Mouse (Mus musculus) right cerebral cortex, postnatal 36 days (tissue): Measurements from ENCODE around the gene Epha2.
A peak's percentile ranks its signal among the peaks of the same experiment; 100 is the strongest.

Source experiments
- DNase-seq, 2 experiments: peaks; one replicate each; pipeline ENCODE4 v3.0.0; 2022; ENCODE audit warnings: low spot score in 2 of 2, mixed read lengths in 1 of 2

The Epha2 gene

DNA sequence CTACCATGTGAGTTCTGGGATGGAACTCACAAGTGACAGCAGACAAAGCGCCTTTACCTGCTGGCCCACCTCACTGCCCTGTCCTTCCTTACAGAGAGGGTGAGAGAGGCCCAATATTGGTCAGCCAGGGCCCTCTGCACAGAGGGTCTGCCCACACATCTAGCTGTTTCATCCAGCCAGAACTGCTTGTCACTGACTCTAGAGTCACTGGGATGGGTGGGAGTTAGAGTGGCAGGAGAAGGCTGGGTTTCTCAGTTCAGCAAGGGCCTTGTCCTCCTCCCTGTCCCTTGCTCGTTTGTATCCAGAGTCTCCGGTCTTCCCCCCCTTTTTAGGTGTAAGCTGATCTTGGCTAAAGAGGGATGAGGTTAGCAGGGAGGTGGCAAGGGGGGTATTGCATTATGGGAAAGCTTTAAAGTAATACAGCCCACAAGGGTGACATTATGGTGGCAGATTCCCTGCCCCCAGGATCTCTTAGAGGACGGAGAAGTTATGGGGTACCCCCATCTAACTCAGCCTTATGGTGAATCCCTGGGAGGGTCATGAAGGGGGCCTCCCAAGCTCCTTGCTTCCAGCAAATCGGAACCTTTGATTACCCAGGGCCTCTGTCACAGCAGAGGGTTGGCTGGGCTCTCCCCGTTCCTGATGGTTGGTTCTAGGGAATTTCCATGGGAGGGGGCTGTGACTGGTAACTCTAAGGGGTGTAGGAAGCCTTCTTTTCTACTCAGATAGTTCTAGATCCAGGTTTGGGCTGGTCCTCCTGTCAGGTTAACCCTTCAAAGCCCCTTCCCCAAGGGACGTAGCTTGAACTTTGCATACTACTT, 2.6 kb downstream of the Epha2 start:
- no peak for DNase-seq

DNA sequence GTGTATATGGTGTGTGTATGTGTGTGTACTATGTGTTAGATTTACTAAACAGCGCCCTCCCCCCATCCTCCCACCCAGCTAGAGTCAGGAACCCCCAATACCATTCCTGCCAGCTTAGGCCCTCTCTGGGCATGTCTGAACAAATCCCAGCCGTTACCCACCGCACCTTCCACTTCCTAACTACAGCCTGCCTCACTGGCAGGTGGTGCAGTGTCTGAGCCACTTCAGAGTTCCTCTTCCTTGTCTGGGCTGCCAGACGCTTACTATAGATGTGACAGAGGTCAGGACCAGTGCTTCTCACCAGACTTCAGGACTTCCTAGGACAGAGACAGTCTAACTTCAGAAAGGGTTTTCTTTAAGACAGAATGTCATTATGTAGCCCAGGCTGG, 3.2 kb downstream of the Epha2 start:
- DNase-seq = peak in 1 of 2 experiments; percentile 10

DNA sequence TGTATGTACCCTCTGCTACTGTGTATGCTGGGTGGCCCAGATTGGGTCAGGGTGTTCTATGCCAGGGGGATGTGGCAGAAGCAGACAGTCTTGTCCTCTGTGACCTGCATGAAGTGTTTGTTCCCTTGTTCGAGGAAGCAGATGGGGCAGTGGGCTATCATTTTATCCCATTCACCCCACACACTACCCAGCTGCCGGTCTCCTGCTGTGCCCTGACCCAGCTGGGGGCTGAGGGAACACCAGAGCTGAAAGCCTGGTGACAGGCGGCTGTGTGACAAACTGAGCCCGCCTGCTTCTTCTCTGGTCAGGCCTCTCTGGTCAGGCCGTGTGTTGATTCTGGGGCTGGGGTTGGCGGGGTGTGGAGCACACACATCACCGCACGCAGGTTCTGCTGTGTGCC, 5.0 kb downstream of the Epha2 start:
- no peak for DNase-seq

DNA sequence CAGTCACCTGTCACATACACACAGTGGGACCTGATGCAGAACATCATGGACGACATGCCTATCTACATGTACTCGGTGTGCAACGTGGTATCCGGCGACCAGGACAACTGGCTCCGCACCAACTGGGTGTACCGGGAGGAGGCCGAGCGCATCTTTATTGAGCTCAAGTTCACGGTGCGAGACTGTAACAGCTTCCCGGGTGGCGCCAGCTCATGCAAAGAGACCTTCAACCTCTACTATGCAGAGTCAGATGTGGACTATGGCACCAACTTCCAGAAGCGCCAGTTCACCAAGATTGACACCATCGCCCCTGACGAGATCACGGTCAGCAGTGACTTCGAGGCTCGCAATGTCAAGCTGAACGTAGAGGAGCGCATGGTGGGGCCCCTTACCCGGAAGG, 7.3 kb downstream of the Epha2 start:
- no peak for DNase-seq

DNA sequence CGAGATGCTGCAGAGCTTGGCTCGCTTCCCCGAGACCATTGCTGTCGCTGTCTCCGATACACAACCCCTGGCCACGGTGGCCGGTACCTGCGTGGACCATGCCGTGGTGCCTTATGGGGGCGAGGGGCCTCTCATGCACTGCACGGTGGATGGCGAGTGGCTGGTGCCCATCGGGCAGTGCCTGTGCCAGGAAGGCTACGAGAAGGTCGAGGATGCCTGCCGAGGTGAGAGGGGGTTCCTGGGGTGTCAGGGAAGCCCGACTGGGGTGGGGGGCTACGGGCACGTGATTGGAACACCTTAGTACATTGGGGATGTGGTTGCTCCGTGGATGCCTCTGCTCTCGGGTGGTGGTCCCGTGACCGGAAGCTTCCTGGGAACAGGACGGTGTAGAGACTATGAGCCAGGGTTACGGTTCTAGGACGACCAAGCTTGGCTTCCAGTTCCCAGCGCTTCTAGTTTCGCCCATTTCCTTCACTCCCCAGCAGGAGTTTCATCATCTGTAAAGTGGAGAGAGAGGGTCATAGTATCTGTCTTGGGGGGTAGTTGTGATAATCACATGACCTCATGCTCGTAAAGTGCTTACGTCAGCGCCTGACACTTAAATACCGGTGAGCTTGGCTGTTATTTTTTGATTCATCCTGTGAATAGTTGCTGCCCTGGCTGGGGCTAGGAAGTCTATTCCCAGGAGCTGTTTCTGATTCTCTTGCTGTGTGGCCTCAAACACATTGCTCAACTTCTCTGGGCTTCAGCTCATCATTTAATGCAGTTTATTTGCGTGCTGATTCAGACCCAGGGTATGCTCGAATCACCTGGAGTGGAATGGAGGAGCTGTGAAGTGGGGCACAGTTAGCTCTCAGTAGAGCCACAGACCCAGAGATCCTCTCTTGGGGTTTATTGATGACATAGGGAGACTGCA, 8.1 kb downstream of the Epha2 start:
- no peak for DNase-seq

DNA sequence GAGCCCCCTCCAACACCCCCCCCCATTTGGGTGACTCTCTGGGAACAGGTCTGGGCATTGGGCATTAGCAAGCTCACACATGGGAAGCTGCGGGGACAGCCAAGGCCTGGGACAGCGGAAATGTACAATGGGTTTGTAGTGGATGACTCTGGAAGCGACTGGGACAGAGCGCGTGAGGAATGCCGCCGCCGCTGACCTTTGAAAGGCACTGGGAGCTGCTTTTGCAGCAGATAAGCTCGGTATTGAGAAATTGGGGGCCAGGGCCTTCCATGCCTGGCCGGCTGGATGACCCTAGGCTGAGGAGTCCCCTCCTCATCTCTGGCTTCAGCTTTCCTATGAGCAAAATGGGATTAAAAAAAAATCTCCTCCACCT, 8.7 kb downstream of the Epha2 start:
- no peak for DNase-seq

DNA sequence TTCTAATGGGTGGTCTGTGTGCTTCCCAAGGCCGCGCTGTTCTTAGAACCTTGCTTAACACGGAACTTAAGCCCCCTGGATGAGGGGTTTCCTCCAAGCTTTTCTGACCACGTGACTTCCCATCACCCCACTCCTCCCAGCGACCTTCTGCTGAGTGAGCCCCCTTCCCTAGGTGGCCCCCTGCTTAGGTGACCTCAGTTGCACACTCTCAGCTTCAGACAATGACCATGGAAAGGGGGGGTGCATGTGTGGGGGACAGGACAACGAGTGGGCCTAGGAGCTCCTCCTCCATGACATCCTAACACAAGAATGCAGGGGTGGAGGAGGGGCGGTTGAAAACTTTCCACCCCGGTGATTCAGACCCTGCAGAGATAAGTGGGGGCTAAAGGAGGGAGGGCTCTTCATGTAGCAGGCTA, 9.2 kb downstream of the Epha2 start:
- no peak for DNase-seq

DNA sequence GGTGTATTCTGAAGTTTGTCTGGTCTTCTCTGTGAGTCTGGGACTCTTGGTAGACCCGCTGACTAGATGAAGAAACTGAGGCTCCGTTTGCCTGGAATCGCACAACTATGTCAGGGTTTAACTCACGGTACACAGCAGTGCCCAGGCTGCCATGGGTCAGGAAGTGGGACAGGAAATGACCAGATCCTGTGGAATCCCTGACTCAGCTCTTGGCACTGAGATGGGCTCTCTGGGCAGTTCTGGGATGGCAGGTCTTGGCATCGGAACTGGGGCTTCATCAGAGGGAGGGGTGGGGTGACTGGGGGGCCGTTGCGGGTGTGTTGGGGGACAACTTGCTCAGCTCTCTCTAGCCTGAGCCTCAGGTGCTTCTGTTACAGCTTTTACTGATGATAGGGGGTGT, 10.0 kb downstream of the Epha2 start:
- no peak for DNase-seq

DNA sequence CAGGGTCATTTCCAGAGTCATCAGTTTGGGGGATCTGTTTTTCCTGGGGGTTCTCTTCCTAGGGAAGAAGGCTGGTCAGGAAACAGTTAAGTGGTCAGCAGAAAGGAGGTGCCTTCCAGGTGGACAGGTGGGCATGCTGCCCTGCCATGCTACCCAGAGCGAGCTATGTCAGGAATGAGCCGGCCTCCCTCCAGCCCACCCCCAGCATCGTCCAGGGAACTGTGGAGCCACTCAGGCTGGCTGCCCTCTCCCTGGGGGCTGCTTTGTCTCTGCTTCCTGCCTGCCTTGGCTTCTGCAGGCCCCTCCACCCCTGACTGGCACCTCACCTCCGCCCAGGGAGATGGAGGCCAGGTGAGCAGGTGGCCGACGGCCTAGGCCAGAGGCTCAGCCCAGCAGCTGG, 10.5 kb downstream of the Epha2 start:
- DNase-seq = no peak

DNA sequence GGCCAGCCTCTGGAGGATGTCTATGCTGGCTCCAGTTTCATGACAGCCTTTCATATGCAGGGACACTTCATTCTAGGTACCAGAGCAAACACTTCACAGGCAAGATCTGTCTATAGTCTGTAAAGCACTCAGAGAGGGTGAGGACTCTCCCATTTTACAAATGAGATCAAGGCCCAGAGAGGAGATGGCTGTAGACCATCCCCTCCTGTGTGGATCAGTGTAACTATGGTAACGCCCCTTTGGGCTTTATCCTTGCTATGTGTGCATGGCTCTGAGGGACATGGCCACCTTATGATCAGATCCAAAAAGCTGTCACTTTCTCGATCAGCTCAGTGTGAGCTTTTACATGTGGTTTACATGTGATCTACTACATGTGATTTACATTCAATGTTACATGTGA, 10.9 kb downstream of the Epha2 start:
- DNase-seq = no peak

DNA sequence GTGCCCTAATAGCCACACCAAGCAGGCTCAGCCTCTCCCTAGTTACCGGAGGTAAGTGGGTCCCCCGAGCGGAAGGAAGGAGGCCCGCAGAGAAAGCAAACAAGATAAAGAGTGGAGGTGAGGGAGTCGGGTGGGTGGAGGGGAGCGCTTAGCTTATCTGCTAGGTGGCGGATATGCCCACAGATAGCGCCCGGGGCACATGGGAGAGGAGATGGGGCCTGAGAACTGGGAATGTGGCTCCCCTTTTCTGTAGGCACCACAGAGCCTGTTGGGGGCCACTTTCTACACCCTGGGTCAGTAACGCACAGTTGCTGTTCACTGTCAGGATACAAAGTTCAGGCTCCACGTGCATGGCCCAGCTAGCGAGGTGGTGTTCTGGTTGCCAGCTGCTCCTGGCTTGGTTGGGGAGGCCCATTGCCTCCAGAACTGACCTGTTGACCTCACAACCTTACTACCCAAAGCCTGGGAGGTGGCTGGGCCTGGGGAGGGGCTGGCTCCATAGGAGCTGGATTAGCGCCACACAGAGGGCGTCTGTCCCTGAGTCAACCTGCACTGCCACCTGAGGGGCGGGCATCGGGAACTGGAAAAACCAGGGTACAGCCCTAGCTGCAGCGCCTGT, 11.6 kb downstream of the Epha2 start:
- no peak for DNase-seq

DNA sequence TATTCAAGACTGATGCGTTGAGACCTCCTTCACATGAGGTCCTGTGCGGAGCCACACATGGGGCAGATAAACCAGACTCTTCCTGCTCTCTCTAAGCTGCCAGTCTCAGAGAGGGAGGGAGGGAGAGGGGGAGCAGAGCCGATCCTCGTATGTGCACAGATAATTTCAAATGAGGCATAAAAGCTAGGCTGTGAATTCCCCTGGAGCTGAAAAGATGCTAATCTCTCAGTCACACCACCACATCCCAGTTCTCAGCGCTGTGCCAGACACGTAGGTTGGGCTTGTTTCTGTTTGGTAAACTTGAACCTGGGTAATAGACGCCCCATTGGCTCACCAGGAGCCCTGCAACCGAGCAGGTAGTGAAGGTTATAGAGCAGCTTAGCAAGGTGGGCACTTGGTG, 12.4 kb downstream of the Epha2 start:
- DNase-seq = no peak

DNA sequence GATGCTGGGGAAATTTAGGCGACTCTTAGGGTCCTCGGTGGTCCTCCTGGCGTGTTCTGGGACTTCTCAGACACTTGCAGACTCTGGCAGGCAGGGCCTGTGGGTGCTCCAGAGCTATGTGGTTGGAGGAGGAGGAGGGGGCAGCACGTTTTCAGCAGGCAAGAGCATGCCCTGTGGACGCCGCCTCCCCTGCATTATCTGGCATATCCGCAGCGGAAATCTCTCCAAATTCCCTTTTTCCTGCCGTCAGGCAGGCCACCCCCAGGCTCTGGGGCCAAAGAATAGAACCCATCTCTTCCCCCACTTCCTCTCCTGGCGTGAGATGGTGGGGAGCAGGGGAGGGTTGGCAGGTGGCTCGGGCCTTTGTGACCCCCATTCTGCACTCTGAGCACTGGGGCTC, 12.9 kb downstream of the Epha2 start:
- no peak for DNase-seq

DNA sequence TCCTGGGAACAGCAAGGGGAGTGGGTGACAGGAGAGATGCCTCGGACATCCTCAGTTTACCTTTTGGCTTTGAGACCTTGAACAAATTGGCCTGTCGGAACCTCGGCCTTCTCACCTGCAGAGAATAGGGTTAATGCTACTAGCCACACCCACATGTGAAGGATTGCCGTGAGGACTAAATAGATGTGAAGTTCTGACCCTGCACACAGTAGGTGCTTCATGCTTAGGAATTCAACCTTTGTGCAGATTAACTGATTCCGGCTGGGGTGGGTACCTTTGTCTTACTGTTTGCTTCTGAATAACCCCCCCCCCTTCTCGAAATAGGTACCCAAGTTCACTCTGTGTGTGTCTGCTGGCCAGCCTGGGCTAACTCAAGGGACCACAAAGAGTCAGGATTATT, 13.7 kb downstream of the Epha2 start:
- DNase-seq = no peak

DNA sequence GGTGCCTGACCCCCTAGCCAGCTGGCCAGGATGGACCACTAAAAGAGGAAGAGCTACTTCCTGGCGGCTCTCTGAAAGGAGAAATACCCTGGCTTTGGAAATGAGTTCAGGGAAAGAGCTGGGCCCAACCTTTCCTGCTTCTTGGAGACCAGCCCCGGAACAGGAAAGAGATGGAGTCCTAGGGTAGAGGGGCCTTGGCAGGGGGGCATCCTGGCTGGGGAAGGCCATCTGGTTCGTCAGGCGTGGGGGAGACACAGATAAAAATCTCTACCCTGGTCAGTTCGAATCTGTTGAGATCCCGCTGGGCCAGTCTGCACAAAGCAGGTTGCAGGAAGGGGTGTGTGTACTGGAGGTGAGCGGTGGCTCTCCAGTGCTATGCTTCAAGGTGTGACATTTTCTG, 15.0 kb downstream of the Epha2 start:
- no peak for DNase-seq

DNA sequence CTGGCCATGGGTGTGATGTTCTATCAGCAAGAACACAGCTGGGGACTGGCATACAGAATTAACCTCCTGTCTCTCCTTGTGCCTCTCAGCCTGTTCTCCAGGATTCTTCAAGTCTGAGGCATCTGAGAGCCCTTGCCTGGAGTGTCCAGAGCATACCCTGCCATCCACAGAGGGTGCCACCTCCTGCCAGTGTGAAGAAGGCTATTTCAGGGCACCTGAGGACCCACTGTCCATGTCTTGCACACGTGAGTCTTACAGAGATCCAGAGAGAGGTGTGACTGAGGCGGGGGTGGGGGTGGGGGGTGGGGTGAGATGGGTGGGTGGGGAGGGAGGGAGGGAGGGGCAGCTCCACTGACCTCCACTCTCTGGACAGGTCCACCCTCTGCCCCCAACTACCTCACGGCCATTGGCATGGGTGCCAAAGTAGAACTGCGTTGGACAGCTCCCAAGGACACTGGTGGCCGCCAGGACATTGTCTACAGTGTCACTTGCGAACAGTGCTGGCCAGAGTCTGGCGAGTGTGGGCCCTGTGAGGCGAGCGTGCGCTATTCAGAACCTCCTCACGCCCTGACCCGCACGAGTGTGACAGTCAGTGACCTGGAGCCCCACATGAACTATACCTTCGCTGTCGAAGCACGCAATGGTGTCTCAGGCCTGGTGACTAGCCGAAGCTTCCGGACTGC, 15.6 kb downstream of the Epha2 start:
- no peak for DNase-seq

DNA sequence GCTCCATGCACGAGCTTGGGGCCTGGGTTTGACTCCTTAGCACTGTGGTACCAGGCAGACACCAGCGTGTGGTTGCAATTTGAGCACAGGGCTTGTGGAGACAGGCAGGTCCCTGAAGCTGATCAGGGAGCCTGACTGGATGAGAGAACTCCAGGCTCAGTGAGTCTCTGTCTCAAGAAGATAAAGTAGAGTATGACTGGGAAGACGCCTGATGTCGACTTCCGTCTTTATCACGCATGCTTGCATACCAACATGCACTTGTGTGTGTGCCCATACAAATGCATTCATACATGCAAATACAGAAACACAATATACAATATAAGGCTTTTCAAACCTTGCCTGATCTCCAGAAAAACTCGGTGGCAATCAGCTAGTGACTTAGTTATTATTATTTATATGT, 16.9 kb downstream of the Epha2 start:
- no peak for DNase-seq

DNA sequence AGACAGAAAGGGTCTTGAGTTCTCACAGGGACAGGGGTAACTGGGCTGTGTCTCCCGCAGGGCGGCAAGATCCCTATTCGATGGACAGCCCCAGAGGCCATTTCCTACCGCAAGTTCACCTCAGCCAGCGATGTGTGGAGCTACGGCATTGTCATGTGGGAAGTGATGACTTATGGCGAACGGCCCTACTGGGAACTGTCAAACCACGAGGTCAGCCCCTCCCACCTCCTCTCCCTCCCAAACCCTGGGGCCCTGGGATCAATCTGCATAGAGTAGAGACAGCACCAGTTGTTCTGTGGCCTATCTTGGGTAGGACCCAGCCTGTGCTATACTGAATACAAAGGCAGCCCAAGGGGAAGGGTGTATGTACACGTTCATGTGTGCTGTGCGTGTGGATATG, 21.5 kb downstream of the Epha2 start:
- no peak for DNase-seq

DNA sequence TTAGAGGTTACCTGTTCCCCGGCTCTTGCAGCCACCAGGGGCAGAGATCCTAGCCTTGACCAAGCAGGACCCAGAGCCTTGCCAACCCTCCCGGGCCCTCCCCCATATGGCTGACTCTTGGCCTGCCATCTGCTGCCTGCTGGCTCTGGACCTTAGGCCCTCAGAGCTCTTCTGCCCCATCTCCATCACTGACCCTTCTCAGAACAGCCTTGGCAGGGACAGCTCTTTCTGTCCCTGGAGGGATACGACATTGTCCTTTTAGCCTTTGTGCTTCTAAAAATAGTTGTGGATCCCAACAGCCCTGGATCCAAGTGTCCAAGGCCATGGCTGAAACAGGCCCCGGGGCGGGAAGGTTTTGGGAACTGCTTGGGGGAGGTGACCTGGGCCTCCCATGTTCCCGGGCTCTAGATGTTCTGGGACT, 23.7 kb downstream of the Epha2 start:
- DNase-seq = no peak

DNA sequence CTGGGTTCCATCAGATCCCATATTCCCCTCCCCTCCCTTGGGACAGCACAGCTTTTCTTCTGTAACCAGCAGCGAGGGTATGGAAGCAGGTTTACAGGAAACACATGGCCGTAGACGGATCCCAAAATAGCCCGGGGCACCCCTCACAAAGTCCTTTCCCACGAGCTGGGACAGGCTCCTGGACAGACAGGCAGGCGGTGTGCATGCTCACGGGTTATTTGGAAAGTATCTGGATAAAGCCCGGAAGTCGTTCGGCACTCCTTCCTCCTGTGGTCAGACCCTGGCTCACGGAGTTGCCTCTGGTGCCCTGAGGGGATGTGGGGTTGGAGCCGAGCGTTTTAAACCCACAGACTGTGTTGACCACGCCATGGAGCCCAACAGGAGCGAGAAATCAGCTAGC, 24.6 kb downstream of the Epha2 start:
- DNase-seq = no peak

DNA sequence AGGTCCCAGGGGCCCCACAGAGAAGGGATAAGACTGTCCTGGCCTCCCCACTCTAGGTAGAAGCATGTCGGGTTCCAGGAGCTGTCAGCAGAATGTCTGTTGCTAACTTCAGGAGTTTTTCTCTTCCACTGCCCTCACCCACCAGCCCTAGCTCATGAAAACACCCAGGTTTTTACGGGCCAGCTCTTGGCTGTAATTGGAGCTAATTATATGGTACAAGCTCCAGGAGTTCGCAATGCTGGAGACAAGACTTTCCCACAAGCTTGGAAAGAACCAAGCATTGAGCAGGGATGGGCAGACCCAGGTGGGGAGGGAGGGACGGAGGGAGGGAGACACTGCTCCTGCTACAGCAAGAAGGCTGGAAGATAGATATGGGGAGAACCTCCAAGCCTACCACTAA, 26.0 kb downstream of the Epha2 start:
- DNase-seq = no peak

DNA sequence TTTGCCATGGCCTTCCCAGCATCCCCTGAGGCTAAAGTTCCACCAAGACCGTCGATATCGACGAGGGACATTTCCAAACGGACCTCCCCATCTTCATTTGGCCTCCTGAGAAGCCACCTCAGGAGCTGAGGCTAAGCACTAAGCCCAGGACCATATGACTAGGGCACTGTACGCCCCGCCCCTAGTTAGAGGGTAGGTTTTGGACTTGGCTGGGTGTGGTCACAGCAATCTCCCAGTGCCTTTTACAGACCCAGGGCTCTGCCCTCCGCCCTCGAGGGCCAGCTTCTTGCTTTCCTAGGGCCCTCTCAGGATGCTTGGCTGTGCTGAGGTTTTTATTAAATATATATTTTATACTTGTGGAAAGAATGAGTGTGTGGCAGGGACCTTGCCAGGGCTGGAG, 27.7 kb downstream of the Epha2 start:
- DNase-seq = no peak
